Mouse (Mus musculus): Measurements from ENCODE around the gene Car4. TPM values are rescaled to one million over a fixed set of nuclear protein-coding genes. Genes with fewer than 3 reads are reported as not detected.

Car4 gene
- polyA plus RNA-seq, 1 experiment from 2014 or later: 10.1 TPM

DNA sequence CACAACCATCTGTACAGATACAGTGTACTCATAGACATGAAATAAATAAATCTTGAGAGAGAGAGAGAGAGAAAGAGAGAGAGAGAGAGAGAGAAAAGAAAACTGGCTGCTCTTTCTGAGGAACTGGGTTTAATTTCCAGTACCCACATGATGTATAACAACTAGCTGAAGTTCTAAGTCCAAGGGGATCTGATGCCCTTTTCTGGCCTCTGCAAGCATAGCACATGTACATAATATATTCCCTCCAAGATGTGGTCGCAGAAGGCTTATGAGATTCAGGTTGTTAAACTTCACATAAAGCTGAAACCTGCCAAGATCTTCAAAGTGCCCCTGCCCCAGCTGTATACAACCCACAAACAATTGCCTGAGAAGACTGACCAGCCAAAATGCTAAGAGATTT, 37.7 kb downstream of the Car4 start:
- DNase-seq (ENCODE audit: low spot score): no peak

- no peak for DNase-seq (ENCODE audit: low spot score)
Measured at GRCm38 (mm10) chr11:85003566-85003965, 46.0 kb downstream of the Car4 start.

- DNase-seq (ENCODE audit: low spot score): peak; percentile 2
Measured at GRCm38 (mm10) chr11:85013121-85013520, 55.5 kb downstream of the Car4 start.

Other genes with a start within 250 kb of the Car4 start
- gene Mrm1, start 138.3 kb upstream of the Car4 start, polyA plus RNA-seq (2015; fragmentation: Nextera tagmentation; extraction: Ambion mirVana): 14.1 and 15.1 TPM in 2 replicates
- 12.0 and 12.2 TPM in 2 replicates for gene Dhrs11, start 128.8 kb upstream of the Car4 start, polyA plus RNA-seq (2015; fragmentation: Nextera tagmentation; extraction: Ambion mirVana)
- gene Ggnbp2, start 87.0 kb upstream of the Car4 start, polyA plus RNA-seq (2015; fragmentation: Nextera tagmentation; extraction: Ambion mirVana): 80.3 and 100 TPM in 2 replicates
- gene Myo19, start 77.6 kb upstream of the Car4 start, polyA plus RNA-seq (2015; fragmentation: Nextera tagmentation; extraction: Ambion mirVana): 3.0 and 3.1 TPM in 2 replicates
- 2.0 and 2.4 TPM in 2 replicates for gene Pigw, start 77.5 kb upstream of the Car4 start, polyA plus RNA-seq (2015; fragmentation: Nextera tagmentation; extraction: Ambion mirVana)
- gene Znhit3, start 41.4 kb upstream of the Car4 start, polyA plus RNA-seq (2015; fragmentation: Nextera tagmentation; extraction: Ambion mirVana): 68.4 and 74.4 TPM in 2 replicates
- 2.5 and 3.5 TPM in 2 replicates for gene Usp32, start 182.4 kb downstream of the Car4 start, polyA plus RNA-seq (2015; fragmentation: Nextera tagmentation; extraction: Ambion mirVana)
- 0.26 and 0.49 TPM in 2 replicates for gene 1700125H20Rik, start 212.6 kb downstream of the Car4 start, polyA plus RNA-seq (2015; fragmentation: Nextera tagmentation; extraction: Ambion mirVana)

Measured in thymus, postnatal 0 days (tissue).